Mouse (Mus musculus): ENCODE data around the gene Rgs9.
A peak's percentile ranks its signal among the peaks of the same experiment; 100 is the strongest.
"Not testable (repeated sequence)": the region's sequence is repeated elsewhere in the genome, so short reads cannot be mapped to it uniquely, and the experiment has no call there.

The Rgs9 gene

DNA sequence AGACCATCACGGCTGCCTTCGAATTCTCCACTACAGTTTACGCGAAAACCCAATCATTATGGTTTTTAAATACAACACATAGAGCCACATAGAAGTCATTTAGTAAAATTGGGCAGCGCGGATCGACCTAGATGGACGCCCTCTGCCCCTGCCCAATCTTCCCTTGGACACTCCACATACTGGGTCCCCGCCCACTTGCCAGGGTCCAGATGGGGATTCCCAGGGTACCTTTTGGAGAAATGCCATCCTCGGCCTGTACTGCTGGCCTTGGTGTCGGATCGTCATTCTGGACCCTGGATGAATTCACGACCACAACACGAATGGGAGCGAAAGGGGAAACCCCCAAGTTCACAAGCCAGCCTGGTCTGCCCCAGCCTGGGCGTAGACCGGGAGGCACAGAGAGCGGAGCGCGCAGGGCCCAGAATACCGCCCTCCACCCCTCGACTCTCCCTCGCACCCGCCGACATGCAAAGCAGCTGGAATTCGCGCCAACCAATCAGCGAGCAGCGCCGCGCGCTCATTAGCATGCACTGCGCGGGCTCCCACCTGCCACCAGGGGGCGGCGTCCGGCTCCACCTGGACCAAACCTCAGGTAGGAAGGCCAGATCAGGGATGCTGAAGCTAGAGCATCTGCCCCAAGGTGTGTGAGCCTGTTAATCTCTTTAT, at the start of gene Rgs9:
TSS of gene Rgs9 (minus strand) at position 420 of the 666 bp plus-strand sequence.
- peak; percentile 89 for DNase-seq (ENCODE audit: low spot score)

DNA sequence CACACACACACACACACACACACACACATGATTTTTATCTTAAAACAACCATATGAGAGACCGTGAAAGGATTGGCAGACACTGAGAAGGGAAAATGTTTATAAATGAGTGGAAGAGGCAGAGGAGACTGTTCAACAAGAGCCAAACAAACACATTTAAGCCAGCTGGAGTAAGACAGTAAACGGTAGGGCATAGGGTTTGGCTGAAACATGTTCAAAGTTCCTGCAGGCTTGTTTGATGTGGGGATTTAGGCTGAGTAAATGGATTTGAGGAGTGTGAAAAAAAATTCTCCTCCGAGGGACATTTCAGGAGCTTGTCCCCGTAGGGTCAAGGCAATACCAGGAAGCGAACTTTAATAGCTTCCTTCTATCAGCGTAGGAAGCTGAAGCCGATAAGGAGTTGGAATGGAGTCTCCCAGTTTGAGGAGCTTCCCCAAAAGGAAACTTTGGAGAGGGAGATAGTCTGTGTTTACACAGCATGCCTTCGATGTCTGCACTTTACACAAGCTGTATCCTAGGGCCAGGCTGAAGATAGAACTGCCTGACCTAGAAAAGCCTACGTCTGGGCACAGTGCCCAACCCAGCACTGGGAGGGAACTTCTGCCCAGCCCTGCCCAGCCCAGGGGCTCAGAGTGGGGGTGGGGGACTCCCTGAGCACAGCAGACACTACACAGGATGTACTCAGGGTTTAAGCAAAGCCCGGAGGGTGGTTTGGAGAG, 49.5 kb upstream of the Rgs9 start:
- DNase-seq (ENCODE audit: low spot score): peak; percentile 59

- no peak for DNase-seq (ENCODE audit: low spot score)
Measured at GRCm38 (mm10) chr11:109343991-109344599, 46.2 kb upstream of the Rgs9 start.

DNA sequence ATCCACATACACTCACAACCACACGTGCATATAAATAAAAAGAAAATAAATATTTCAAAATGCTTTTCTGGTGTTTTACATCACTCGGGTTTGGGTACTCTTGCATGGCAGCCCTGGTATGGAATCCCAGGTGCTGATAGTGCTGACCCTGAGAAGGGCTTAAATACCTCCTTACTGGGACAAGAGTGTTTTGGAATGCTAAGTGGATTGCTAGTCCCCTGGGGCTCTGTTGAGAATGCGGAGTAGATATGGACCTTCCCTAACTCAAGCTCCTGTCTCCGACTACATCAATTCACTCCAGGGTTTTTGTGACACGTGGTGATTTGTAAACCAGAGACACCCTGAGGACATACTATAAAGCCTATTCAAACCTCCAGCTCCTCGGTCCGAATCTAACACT, 45.6 kb upstream of the Rgs9 start:
- no peak for DNase-seq (ENCODE audit: low spot score)

DNA sequence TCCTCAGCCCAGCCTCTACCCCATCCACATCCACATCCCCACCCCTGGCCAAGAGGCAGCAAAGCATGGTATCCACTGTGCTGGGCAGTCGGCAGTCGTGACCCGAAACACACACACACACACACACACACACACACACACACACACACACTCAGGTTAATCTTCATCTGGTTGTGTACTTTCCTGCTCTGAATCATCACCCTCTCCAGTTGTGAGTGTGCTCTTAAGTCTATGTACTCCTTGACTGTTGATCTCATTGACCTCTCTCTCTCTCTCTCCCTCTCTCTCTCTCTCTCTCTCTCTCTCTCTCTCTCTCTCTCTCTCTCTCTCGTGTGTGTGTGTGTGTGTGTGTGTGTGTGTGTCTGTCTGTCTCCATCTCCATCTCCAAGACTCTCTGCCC, 44.7 kb upstream of the Rgs9 start:
- DNase-seq (ENCODE audit: low spot score): not testable (repeated sequence)

GRCm38 (mm10) chr11:109340541-109340940, 42.6 kb upstream of the Rgs9 start:
- no peak for DNase-seq (ENCODE audit: low spot score)

- DNase-seq (ENCODE audit: low spot score): no peak
Measured at GRCm38 (mm10) chr11:109339155-109339938, 41.4 kb upstream of the Rgs9 start.

- DNase-seq (ENCODE audit: low spot score): no peak
Measured at GRCm38 (mm10) chr11:109335890-109336289, 38.0 kb upstream of the Rgs9 start.

GRCm38 (mm10) chr11:109334773-109335172, 36.8 kb upstream of the Rgs9 start:
- no peak for DNase-seq (ENCODE audit: low spot score)

DNA sequence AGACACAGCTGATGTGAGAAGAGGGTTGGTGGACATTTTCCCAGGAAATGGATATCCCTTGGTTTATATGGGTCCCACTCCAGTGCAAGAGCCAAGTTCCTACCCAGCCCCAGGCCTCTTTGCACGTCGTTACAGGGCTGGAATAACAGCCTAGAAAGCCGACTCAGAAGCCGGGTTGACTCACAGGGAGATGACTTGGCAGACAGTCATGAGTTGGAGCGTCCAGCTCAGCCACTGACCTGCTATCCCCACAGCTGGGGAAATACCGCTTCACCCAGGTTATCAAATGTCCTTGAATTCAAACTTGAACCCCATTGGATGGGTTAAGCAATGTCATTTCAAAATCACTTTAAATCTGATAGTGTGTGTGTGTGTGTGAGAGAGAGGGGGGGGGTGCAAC, 34.8 kb upstream of the Rgs9 start:
- DNase-seq (ENCODE audit: low spot score): no peak

DNA sequence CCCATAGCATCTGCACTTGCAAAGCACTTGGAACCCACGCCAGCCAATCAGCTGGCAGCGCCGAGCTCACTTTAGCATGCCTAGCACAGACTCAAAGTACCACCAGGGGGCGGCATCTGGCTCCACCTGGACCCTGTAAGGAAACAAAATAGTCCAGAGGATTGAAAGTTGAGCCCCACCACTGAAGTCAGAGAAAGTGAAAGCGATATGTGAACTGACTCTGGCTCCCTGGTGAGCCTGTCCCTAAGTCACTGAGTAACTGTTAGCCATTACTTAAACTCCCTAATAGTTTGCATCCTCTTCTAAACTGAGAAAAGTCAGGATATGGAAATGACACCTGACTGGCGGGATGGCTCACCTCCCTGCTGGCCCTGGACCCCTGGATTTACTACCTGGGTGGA, 33.5 kb upstream of the Rgs9 start:
- peak; percentile 83 for DNase-seq (ENCODE audit: low spot score)

DNA sequence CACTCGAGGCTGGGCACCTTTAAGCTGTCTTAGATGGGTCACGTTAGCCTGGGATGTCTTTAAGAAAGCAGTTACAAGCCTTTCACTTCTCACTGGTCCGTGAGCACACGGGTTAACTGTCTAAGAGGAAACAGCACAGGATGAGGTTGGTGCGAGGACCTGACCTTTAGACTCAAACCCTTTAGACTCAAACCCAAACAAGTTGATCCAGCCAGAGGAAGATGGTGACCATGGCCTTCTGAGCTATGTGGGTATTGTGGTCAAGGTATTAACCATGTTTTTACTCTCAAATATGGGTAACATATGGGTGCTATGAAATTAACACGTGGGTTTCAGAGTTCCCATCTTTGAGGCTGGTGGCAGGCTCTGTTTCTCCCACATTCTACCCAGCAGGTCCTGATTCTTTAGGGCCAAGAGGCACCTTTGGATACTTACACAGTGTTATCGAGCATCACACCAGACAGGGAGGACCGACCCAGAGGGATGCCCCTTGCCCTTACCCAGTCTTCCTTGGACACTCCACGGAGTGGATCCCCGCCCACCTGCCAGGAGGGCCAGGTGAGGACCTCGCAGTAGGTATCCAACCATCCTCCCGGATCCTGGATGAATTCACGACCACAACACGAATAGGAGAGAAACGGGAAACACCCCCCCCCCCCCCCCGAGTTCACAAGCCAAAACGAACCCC, 32.9 kb upstream of the Rgs9 start:
- DNase-seq (ENCODE audit: low spot score): no peak

DNA sequence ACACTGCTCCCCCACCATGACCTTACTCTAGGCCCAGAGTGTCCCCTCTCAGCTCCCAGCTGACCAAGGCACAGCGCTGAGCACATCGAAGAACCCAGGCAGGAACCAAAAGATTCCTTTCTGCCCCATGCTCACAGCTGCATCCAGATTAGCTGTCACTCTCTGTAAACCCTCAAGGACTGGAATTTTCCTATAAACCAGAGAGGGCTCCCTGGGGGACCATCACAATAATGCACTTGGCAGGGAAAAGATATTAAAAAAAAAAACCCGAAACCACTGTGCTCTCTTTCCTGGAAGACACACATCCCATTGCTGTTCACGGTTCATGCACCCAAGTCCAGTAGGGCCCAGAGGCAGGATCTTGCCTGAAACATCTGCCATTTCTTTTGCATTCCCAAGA, 31.4 kb upstream of the Rgs9 start:
- no peak for DNase-seq (ENCODE audit: low spot score)

DNA sequence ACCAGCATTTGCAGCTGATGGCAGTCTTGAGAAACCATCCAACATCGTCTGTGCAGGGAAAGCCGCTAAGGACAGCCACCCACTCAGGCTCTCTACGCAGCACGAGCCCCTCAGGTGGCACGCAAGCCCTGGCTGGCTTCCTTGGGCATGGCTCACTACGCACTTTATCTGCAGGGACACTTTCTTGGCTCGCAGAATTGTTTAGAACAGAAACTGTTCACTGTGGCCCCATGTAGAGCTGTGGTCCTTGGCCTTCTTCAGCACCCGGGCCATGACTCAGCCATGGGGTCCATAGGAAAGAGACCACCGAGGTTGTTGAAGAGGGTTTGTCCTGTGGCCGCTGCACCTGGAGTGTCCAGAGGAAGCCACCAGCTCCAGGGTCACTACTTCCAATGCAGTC, 30.0 kb upstream of the Rgs9 start:
- no peak for DNase-seq (ENCODE audit: low spot score)

GRCm38 (mm10) chr11:109327381-109327780, 29.5 kb upstream of the Rgs9 start:
- DNase-seq (ENCODE audit: low spot score): no peak

DNA sequence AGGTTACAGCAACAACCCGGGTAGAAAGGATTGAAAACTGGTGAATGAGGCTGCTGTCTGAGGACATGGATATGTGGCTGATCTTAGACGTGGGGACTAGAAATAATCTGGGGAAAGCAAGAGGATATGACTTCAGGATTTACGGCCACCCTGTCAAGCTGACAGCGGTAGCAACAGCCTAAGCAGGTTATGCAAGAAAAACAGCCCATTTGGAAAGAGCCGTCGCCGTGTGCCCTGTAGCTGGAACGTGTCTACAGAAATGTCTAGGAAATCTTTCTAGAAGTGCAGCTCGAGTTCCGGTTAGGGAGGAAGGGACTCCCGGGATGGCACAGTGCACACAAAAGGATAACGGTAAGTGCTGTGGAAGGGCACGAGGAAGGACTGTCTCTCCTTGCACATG, 28.3 kb upstream of the Rgs9 start:
- no peak for DNase-seq (ENCODE audit: low spot score)

- DNase-seq (ENCODE audit: low spot score): peak; percentile 29
Measured at GRCm38 (mm10) chr11:109320361-109320933, 22.5 kb upstream of the Rgs9 start.

GRCm38 (mm10) chr11:109319946-109320345, 22.0 kb upstream of the Rgs9 start:
- no peak for DNase-seq (ENCODE audit: low spot score)

GRCm38 (mm10) chr11:109319471-109319870, 21.5 kb upstream of the Rgs9 start:
- DNase-seq (ENCODE audit: low spot score): no peak

- no peak for DNase-seq (ENCODE audit: low spot score)
Measured at GRCm38 (mm10) chr11:109316921-109317320, 19.0 kb upstream of the Rgs9 start.

- peak; percentile 70 for DNase-seq (ENCODE audit: low spot score)
Measured at GRCm38 (mm10) chr11:109311885-109312605, 14.1 kb upstream of the Rgs9 start.
